In the genomic region with DNA sequence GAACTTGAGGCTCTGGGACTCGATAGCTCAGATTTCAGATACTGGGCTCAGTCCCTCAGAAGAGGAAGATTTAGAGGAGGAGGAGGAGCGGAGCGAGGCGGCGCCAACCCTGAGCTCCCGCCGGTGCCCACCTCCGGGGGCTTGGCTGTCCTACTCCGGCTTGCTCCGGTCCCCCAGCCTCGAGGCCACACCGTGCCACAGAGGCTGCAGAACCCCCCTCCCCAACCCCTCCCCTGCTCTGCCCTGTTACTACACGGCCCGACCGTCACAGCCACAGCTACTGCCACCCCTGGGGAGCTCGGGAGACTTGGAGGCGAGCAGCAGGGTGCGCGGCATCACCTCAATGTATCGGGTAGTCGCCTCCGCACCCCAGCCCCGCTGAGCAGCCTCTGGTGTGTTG, we compare ENCODE assay signal across 13 mouse cellular contexts.
DNase-seq lines count a peak whose midpoint lies in the region; ATAC-seq lines count a peak whose summit lies in the region.
"Had no signal": no experiment of that assay in that cellular context is flagged by ENCODE, and none has a peak within 500 bp of the region (broad histone marks: within the 10 kb centered on the region; RNA-seq: fewer than 3 reads in every experiment).

No protein-coding gene starts in this region.

- DNase-seq in heart, embryonic 10.5 days (ENCODE audit: low spot score), result no peak
- no peak for DNase-seq in heart, postnatal 14 days
- no peak for DNase-seq in kidney, postnatal 25 days
- DNase-seq in midbrain, embryonic 14.5 days, result no peak
- no peak for DNase-seq in ovary, postnatal 36 days (ENCODE audit: low spot score)
- DNase-seq in kidney, postnatal 4 days, result no peak
- DNase-seq: gastrocnemius, adult 2 months; layer of hippocampus, adult 9-11 months; lung, adult 2 months had no signal

- no peak overlapping the region for H3K9ac ChIP-seq in kidney, embryonic 16.5 days (replicated peaks; ENCODE audit: low read length)
- 0 out of 2 replicates have a peak overlapping the region, but pooled peaks have one; percentile 16 for H3K9ac ChIP-seq in embryonic facial prominence, embryonic 13.5 days
- no peak overlapping the region for H3K9ac ChIP-seq in midbrain, embryonic 14.5 days (replicated peaks; ENCODE audit: low read length)

- peak; percentile 46; the same call in 1 of the 2 replicates for ATAC-seq in kidney, embryonic 16.5 days (ENCODE audit: low FRiP score, low TSS enrichment)
- ATAC-seq in embryonic facial prominence, embryonic 13.5 days (ENCODE audit: insufficient number of reproducible peaks, insufficient read depth, low FRiP score, low TSS enrichment, low read depth), result no peak
- ATAC-seq in midbrain, embryonic 14.5 days (ENCODE audit: low FRiP score, low TSS enrichment), result peak; percentile 37; the same call in 1 of the 2 replicates
- ATAC-seq: intestine, postnatal 0 days had no signal

- 0 out of 2 replicates have a peak overlapping the region, but pooled peaks have one; percentile 9 for H3K4me3 ChIP-seq in heart, embryonic 10.5 days
- H3K4me3 ChIP-seq in kidney, embryonic 16.5 days (ENCODE audit: low read length), result no peak overlapping the region
- H3K4me3 ChIP-seq in embryonic facial prominence, embryonic 13.5 days, result no peak overlapping the region; the same call in 1 of the 2 replicates
- H3K4me3 ChIP-seq in midbrain, embryonic 14.5 days (replicated peaks; ENCODE audit: low read depth, low read length), result no peak overlapping the region
- H3K4me3 ChIP-seq: gastrocnemius, adult 2 months had no signal

- no peak overlapping the region for H3K27ac ChIP-seq in heart, embryonic 10.5 days
- H3K27ac ChIP-seq in kidney, embryonic 16.5 days (ENCODE audit: low read length), result no peak overlapping the region
- no peak overlapping the region for H3K27ac ChIP-seq in embryonic facial prominence, embryonic 13.5 days
- no peak overlapping the region for H3K27ac ChIP-seq in midbrain, embryonic 14.5 days (replicated peaks; ENCODE audit: low read depth, low read length)
- H3K27ac ChIP-seq: gastrocnemius, adult 2 months; stomach, postnatal 0 days had no signal

- peaks cover 10% of the 10 kb centered on the region; the same call in 1 of the 2 replicates for H3K4me1 ChIP-seq in heart, embryonic 10.5 days
- no peaks in the 10 kb centered on the region for H3K4me1 ChIP-seq in kidney, embryonic 16.5 days (ENCODE audit: insufficient read depth, low read length)
- H3K4me1 ChIP-seq in embryonic facial prominence, embryonic 13.5 days, result no peaks in the 10 kb centered on the region
- no peaks in the 10 kb centered on the region for H3K4me1 ChIP-seq in midbrain, embryonic 14.5 days (ENCODE audit: control insufficient read depth, insufficient read depth, low read length)

- no peaks in the 10 kb centered on the region for H3K27me3 ChIP-seq in heart, embryonic 10.5 days (ENCODE audit: insufficient read depth, poor library complexity, severe bottlenecking)
- no peaks in the 10 kb centered on the region for H3K27me3 ChIP-seq in kidney, embryonic 16.5 days (ENCODE audit: insufficient read depth, low read length)
- no peaks in the 10 kb centered on the region for H3K27me3 ChIP-seq in embryonic facial prominence, embryonic 13.5 days
- no peaks in the 10 kb centered on the region for H3K27me3 ChIP-seq in midbrain, embryonic 14.5 days (ENCODE audit: control insufficient read depth, insufficient read depth, low read length)

- peaks cover 6% of the 10 kb centered on the region for H3K9me3 ChIP-seq in heart, embryonic 10.5 days
- peaks cover 14% of the 10 kb centered on the region; the same call in 1 of the 2 replicates for H3K9me3 ChIP-seq in kidney, embryonic 16.5 days (ENCODE audit: low read length)
- peaks cover 5% of the 10 kb centered on the region; the same call in 1 of the 2 replicates for H3K9me3 ChIP-seq in embryonic facial prominence, embryonic 13.5 days
- H3K9me3 ChIP-seq in midbrain, embryonic 14.5 days (ENCODE audit: control insufficient read depth, low read length), result no peaks in the 10 kb centered on the region; the same call in 1 of the 2 replicates

- 74% methylated on average over 22 of the region's 23 CpGs for WGBS in heart, embryonic 10.5 days
- WGBS in kidney, embryonic 16.5 days, result 60% methylated on average over 21 of the region's 23 CpGs
- WGBS in embryonic facial prominence, embryonic 13.5 days, result 73% methylated on average over 23 of the region's 23 CpGs
- 74% methylated on average over 23 of the region's 23 CpGs for WGBS in midbrain, embryonic 14.5 days

- peaks cover 12% of the 10 kb centered on the region; the same call in 1 of the 2 replicates for H3K36me3 ChIP-seq in heart, embryonic 10.5 days
- 0 out of 2 replicates have a peak, but pooled peaks cover 7% of the 10 kb centered on the region for H3K36me3 ChIP-seq in kidney, embryonic 16.5 days (ENCODE audit: insufficient read depth, low read length)
- H3K36me3 ChIP-seq in embryonic facial prominence, embryonic 13.5 days, result peaks cover under 1% of the 10 kb centered on the region
- H3K36me3 ChIP-seq in midbrain, embryonic 14.5 days (ENCODE audit: control insufficient read depth, insufficient read depth, low read length), result peaks cover 9% of the 10 kb centered on the region

- no peak overlapping the region for H3K4me2 ChIP-seq in kidney, embryonic 16.5 days (replicated peaks; ENCODE audit: low read depth, low read length)
- H3K4me2 ChIP-seq in embryonic facial prominence, embryonic 13.5 days, result no peak overlapping the region
- H3K4me2 ChIP-seq in midbrain, embryonic 14.5 days (ENCODE audit: low read length), result no peak overlapping the region

- intact Hi-C loops in heart, postnatal 14 days (cut with DNase I), result no loop called here
